Mouse (Mus musculus): ENCODE results near the gene Fbxl8.
"Not testable (repeated sequence)": the region's sequence is repeated elsewhere in the genome, so short reads cannot be mapped to it uniquely, and the experiment has no call there.

Fbxl8 gene

GRCm38 (mm10) chr8:105264024-105264982 lies at the start of gene Fbxl8, which contains the start of gene Tradd:
Gene Fbxl8 (plus strand): TSS chr8:105264648.
Gene Tradd (minus strand): TSS chr8:105264609.
- DNase-seq (ENCODE audit: low read depth, low spot score) = peak; percentile 85

- peak; percentile 76 for DNase-seq (ENCODE audit: low read depth, low spot score)
Observed at GRCm38 (mm10) chr8:105217926-105218522, 46.4 kb upstream of the Fbxl8 start.

GRCm38 (mm10) chr8:105223850-105224249 lies 40.6 kb upstream of the Fbxl8 start:
- no peak for DNase-seq (ENCODE audit: low read depth, low spot score)

GRCm38 (mm10) chr8:105224413-105225271 lies 39.8 kb upstream of the Fbxl8 start, which contains the start of gene D230025D16Rik:
Gene D230025D16Rik (plus strand): TSS chr8:105225145.
- DNase-seq (ENCODE audit: low read depth, low spot score) = peak; percentile 97

GRCm38 (mm10) chr8:105225272-105225593 lies 39.2 kb upstream of the Fbxl8 start:
- DNase-seq (ENCODE audit: low read depth, low spot score) = no peak

GRCm38 (mm10) chr8:105225917-105226316 lies 38.5 kb upstream of the Fbxl8 start:
- no peak for DNase-seq (ENCODE audit: low read depth, low spot score)

- DNase-seq (ENCODE audit: low read depth, low spot score) = no peak
Observed at GRCm38 (mm10) chr8:105231503-105232320, 32.7 kb upstream of the Fbxl8 start.

GRCm38 (mm10) chr8:105232321-105232693 lies 32.1 kb upstream of the Fbxl8 start:
- DNase-seq (ENCODE audit: low read depth, low spot score) = not testable (repeated sequence)

GRCm38 (mm10) chr8:105233126-105233935 lies 31.1 kb upstream of the Fbxl8 start:
- no peak for DNase-seq (ENCODE audit: low read depth, low spot score)

GRCm38 (mm10) chr8:105235206-105235605 lies 29.2 kb upstream of the Fbxl8 start:
- DNase-seq (ENCODE audit: low read depth, low spot score) = no peak

- DNase-seq (ENCODE audit: low read depth, low spot score) = no peak
Observed at GRCm38 (mm10) chr8:105237442-105238142, 26.9 kb upstream of the Fbxl8 start.

GRCm38 (mm10) chr8:105241016-105241415 lies 23.4 kb upstream of the Fbxl8 start:
- DNase-seq (ENCODE audit: low read depth, low spot score) = no peak

- no peak for DNase-seq (ENCODE audit: low read depth, low spot score)
Observed at GRCm38 (mm10) chr8:105251954-105252353, 12.5 kb upstream of the Fbxl8 start.

- DNase-seq (ENCODE audit: low read depth, low spot score) = no peak
Observed at GRCm38 (mm10) chr8:105252680-105253537, 11.5 kb upstream of the Fbxl8 start.

- DNase-seq (ENCODE audit: low read depth, low spot score) = no peak
Observed at GRCm38 (mm10) chr8:105253766-105254151, 10.7 kb upstream of the Fbxl8 start.

- DNase-seq (ENCODE audit: low read depth, low spot score) = peak; percentile 93
Observed at GRCm38 (mm10) chr8:105254152-105254965, 10.1 kb upstream of the Fbxl8 start.

GRCm38 (mm10) chr8:105254966-105255350 lies 9.5 kb upstream of the Fbxl8 start, which contains the start of gene B3gnt9:
Gene B3gnt9 (minus strand): TSS chr8:105255153.
- DNase-seq (ENCODE audit: low read depth, low spot score) = peak; percentile 64
